Mouse (Mus musculus) MEL (cell line): ENCODE measurements at regions not wholly inside any gene's neighbourhood (a gene's known extent, or its start where the extent isn't known, plus 50 kb on each side); places are given as distances from the start of the nearest gene placed in this dataset.

Experiments used
- DNase-seq: peaks from one replicate; pipeline ENCODE4 v3.0.0; 2011; ENCODE audit warnings: low read depth, low spot score
- H3K27ac ChIP-seq: 2 replicates; pipeline ENCODE4 v1.5.1; 2012; ENCODE audit warnings: low read depth, mild to moderate bottlenecking, control low read depth, low read length, moderate library complexity; ENCODE audit not compliant: control insufficient read depth
- H3K27me3 ChIP-seq, 2 experiments: fragments of 150-350 bp in 1 of 2; sonication (generic) in 1 of 2; 2 replicates each; pipeline ENCODE4 v1.6.1; 2012; ENCODE audit warnings: low read length in 2 of 2, mild to moderate bottlenecking in 2 of 2, improper control_type of control experiment in 1 of 2, moderate library complexity in 1 of 2; ENCODE audit not compliant: insufficient read depth in 2 of 2, control insufficient read depth in 1 of 2
- H3K36me3 ChIP-seq, 2 experiments: 2 replicates each; pipeline ENCODE4 v1.6.1; 2012 to 2014; ENCODE audit warnings: low read length in 2 of 2, improper control_type of control experiment in 1 of 2, inconsistent platforms in 1 of 2, mild to moderate bottlenecking in 1 of 2; ENCODE audit not compliant: insufficient read depth in 2 of 2, control insufficient read depth in 1 of 2
- H3K4me1 ChIP-seq, 2 experiments: fragments of 150-350 bp in 1 of 2; sonication (generic) in 1 of 2; 2 replicates each; pipeline ENCODE4 v1.6.1; 2012; ENCODE audit warnings: low read length in 2 of 2, improper control_type of control experiment in 1 of 2, mild to moderate bottlenecking in 1 of 2; ENCODE audit not compliant: insufficient read depth in 2 of 2, control insufficient read depth in 1 of 2
- H3K4me3 ChIP-seq, 2 experiments: fragments of 150-350 bp in 1 of 2; sonication (generic) in 1 of 2; 2 replicates each; pipeline ENCODE4 v1.5.1; 2012; ENCODE audit warnings: low read depth in 2 of 2, low read length in 2 of 2, mild to moderate bottlenecking in 2 of 2, moderate library complexity in 2 of 2, control low read depth in 1 of 2, improper control_type of control experiment in 1 of 2; ENCODE audit not compliant: control insufficient read depth in 1 of 2, insufficient read depth in 1 of 2
- H3K79me2 ChIP-seq: 2 replicates; pipeline ENCODE4 v1.6.1; 2012; ENCODE audit warnings: mild to moderate bottlenecking, low read length, moderate library complexity; ENCODE audit not compliant: control insufficient read depth, poor library complexity, insufficient read depth
- H3K9ac ChIP-seq: 2 replicates; pipeline ENCODE4 v1.6.1; 2012; ENCODE audit warnings: low read depth, mild to moderate bottlenecking, control low read depth, low read length, moderate library complexity; ENCODE audit not compliant: control insufficient read depth, poor library complexity, severe bottlenecking
- H3K9me3 ChIP-seq: fragments of 150-350 bp; sonication (generic); replicated peaks from 2 replicates; pipeline ENCODE4 v1.6.1; 2012; ENCODE audit warnings: mild to moderate bottlenecking, low read length, improper control_type of control experiment, moderate library complexity; ENCODE audit not compliant: insufficient read depth
- E2F4 ChIP-seq: IDR thresholded peaks from 2 replicates; pipeline ENCODE4 v1.6.1; 2011; ENCODE audit warnings: low read depth, low read length, improper control_type of control experiment, borderline replicate concordance
- ETS1 ChIP-seq: IDR thresholded peaks from 2 replicates; pipeline ENCODE4 v1.6.1; 2012; ENCODE audit warnings: low read depth, mild to moderate bottlenecking, inconsistent platforms, low read length, improper control_type of control experiment, moderate library complexity
- GATA1 ChIP-seq: IDR thresholded peaks from 2 replicates; pipeline ENCODE4 v1.6.1; 2011; ENCODE audit warnings: low read depth, low read length, improper control_type of control experiment
- KAT2A ChIP-seq: conservative IDR thresholded peaks from 2 replicates; pipeline ENCODE4 v1.6.1; 2012; ENCODE audit warnings: low read depth, low read length, improper control_type of control experiment, inconsistent platforms
- MAX ChIP-seq: IDR thresholded peaks from 2 replicates; pipeline ENCODE4 v1.6.1; 2011; ENCODE audit warnings: low read length, improper control_type of control experiment
- MXI1 ChIP-seq: IDR thresholded peaks from 2 replicates; pipeline ENCODE4 v1.6.1; 2011; ENCODE audit warnings: mild to moderate bottlenecking, low read depth, low read length, improper control_type of control experiment
- MYC ChIP-seq: IDR thresholded peaks from 2 replicates; pipeline ENCODE4 v1.6.1; 2011; ENCODE audit warnings: low read depth, mild to moderate bottlenecking, low read length, improper control_type of control experiment, moderate library complexity
- NELFE ChIP-seq: IDR thresholded peaks from 2 replicates; pipeline ENCODE4 v1.6.1; 2011; ENCODE audit warnings: low read depth, low read length, improper control_type of control experiment
- NRF1 ChIP-seq: IDR thresholded peaks from 2 replicates; pipeline ENCODE4 v1.6.1; 2014; ENCODE audit warnings: low read depth, mild to moderate bottlenecking, inconsistent platforms, low read length, improper control_type of control experiment, moderate library complexity; ENCODE audit not compliant: poor library complexity, insufficient read depth, severe bottlenecking
- POLR2A ChIP-seq, 2 experiments: IDR thresholded peaks; 2 replicates each; pipeline ENCODE4 v1.6.1; 2011 to 2012; ENCODE audit warnings: low read length in 2 of 2, mild to moderate bottlenecking in 2 of 2, control low read depth in 1 of 2, improper control_type of control experiment in 1 of 2, low read depth in 1 of 2, moderate library complexity in 1 of 2; ENCODE audit not compliant: control insufficient read depth in 1 of 2, insufficient read depth in 1 of 2, poor library complexity in 1 of 2
- POLR2AphosphoS5 ChIP-seq: IDR thresholded peaks from 2 replicates; pipeline ENCODE4 v1.6.1; 2012; ENCODE audit warnings: low read depth, borderline replicate concordance, mild to moderate bottlenecking, inconsistent platforms, low read length, moderate library complexity, mixed read lengths
- RAD21 ChIP-seq: IDR thresholded peaks from 2 replicates; pipeline ENCODE4 v1.6.1; 2011; ENCODE audit warnings: mild to moderate bottlenecking, low read depth, low read length, improper control_type of control experiment
- SIN3A ChIP-seq: IDR thresholded peaks from 2 replicates; pipeline ENCODE4 v1.6.1; 2012; ENCODE audit warnings: low read length, improper control_type of control experiment, inconsistent platforms
- TAL1 ChIP-seq: IDR thresholded peaks from 2 replicates; pipeline ENCODE4 v1.6.1; 2012; ENCODE audit warnings: mild to moderate bottlenecking, inconsistent platforms, low read length, moderate library complexity, mixed read lengths
- USF1 ChIP-seq: IDR thresholded peaks from 2 replicates; pipeline ENCODE4 v1.6.1; 2014; ENCODE audit warnings: low read depth, mild to moderate bottlenecking, inconsistent platforms, low read length, improper control_type of control experiment, moderate library complexity
- ZKSCAN1 ChIP-seq: IDR thresholded peaks from 2 replicates; pipeline ENCODE4 v1.6.1; 2012; ENCODE audit warnings: low read depth, mild to moderate bottlenecking, inconsistent platforms, low read length, improper control_type of control experiment, moderate library complexity
- ZNF384 ChIP-seq: IDR thresholded peaks from 2 replicates; pipeline ENCODE4 v1.6.1; 2012; ENCODE audit warnings: low read depth, mild to moderate bottlenecking, inconsistent platforms, low read length, improper control_type of control experiment

DNA sequence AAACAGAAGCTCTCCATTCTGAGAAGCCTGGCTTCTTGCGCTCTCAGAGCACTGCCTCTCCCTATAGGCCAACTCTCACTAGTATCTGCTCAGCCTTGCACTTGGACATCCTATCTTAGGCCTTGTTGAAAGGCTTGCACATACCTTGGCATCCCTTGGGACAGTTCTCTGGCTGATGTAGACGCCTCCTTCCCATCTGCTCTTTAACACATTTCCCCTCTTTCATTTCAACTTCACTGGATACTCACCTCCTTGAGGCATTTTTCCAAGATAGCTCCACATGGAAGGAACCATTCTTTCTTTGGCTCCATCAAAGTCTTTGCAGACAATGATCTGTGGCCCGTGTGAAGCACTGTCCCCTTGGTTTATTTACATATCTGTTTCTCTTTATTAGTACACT lies 285.0 kb downstream of the Rnf144a start:
- H3K27ac ChIP-seq = no peak overlapping the region
- H3K4me1 ChIP-seq = no peaks in the 10 kb centered on the region
- no peaks in the 10 kb centered on the region for H3K9me3 ChIP-seq
- no peak overlapping the region for H3K9ac ChIP-seq
- no peaks in the 10 kb centered on the region for H3K36me3 ChIP-seq
- no peaks in the 10 kb centered on the region for H3K79me2 ChIP-seq
- DNase-seq = no peak
- no peaks in the 10 kb centered on the region for H3K27me3 ChIP-seq
- H3K4me3 ChIP-seq = no peak overlapping the region
- no peak for TF ChIP-seq POLR2AphosphoS5
- TF ChIP-seq GATA1 = no peak
- no peak for TF ChIP-seq RAD21
- TF ChIP-seq SIN3A = no peak
- TF ChIP-seq NRF1 = no peak
- TF ChIP-seq MXI1 = no peak
- TF ChIP-seq MAX = no peak
- TF ChIP-seq ZKSCAN1 = no peak
- TF ChIP-seq NELFE = no peak
- no peak for TF ChIP-seq TAL1
- TF ChIP-seq MYC = no peak
- TF ChIP-seq KAT2A = no peak
- TF ChIP-seq USF1 = no peak
- no peak for TF ChIP-seq POLR2A (IDR thresholded peaks at IDR 0.05; ENCODE audit: control insufficient read depth in 1 of 2, insufficient read depth in 1 of 2, low read depth in 1 of 2, low read length in 2 of 2, poor library complexity in 1 of 2)
- no peak for TF ChIP-seq ETS1

DNA sequence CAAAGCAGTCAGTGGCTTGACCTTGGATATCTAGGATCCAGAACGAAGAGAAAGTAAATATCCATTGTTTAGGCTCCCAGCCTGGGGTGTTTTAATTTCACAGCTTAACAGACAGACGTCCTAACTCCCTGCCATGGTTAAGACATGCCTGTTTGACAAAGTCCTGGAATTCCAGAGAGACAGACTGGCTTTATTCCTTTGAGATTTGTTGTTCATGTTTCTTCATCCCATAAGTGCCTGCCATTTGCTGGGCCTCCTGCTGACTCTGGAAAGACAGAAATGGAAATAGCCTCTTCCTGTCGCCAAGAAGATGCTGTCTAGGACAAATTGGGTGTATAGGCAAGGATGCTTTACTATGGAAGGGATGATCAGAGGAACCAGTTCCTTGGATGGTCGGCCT lies 285.5 kb downstream of the Rnf144a start:
- DNase-seq = no peak
- H3K27me3 ChIP-seq = no peaks in the 10 kb centered on the region
- no peak overlapping the region for H3K9ac ChIP-seq
- H3K9me3 ChIP-seq = no peaks in the 10 kb centered on the region
- H3K36me3 ChIP-seq = no peaks in the 10 kb centered on the region
- no peaks in the 10 kb centered on the region for H3K4me1 ChIP-seq
- no peak overlapping the region for H3K4me3 ChIP-seq
- H3K27ac ChIP-seq = no peak overlapping the region
- no peaks in the 10 kb centered on the region for H3K79me2 ChIP-seq
- TF ChIP-seq MXI1 (no peak), ZNF384 (no peak), KAT2A (no peak), E2F4 (no peak)
- TF ChIP-seq, all 39 proteins: peak for 0
